Mouse (Mus musculus) intestine, embryonic 14.5 days (tissue): ENCODE measurements at regions not wholly inside any gene's neighbourhood (a gene's known extent, or its start where the extent isn't known, plus 50 kb on each side); places are given as distances from the start of the nearest gene placed in this dataset.
A peak's percentile ranks its signal among the peaks of the same experiment; 100 is the strongest.

ENCODE experiments used
- ATAC-seq: fragments of 200-750 bp; cut with Nextera tagmentation; replicated peaks from 2 replicates; pipeline ENCODE4 v1.8.0; 2017; ENCODE audit warnings: low read depth, moderate number of reproducible peaks, moderate TSS enrichment, moderate library complexity; ENCODE audit not compliant: low FRiP score, low TSS enrichment
- DNase-seq: peaks from one replicate; pipeline ENCODE4 v3.0.0-alpha.2; 2018; ENCODE audit warnings: low spot score
- H3K27ac ChIP-seq: fragments of 300-500 bp; sonication (generic); 2 replicates; pipeline ENCODE4 v1.5.1; 2014; ENCODE audit warnings: low read depth, mild to moderate bottlenecking, control low read depth
- H3K27me3 ChIP-seq: fragments of 300-500 bp; sonication (generic); replicated peaks from 2 replicates; pipeline ENCODE4 v1.6.1; 2014; ENCODE audit warnings: low read length, control low read depth; ENCODE audit not compliant: control insufficient read depth, insufficient read depth
- H3K36me3 ChIP-seq: fragments of 300-500 bp; sonication (generic); 2 replicates; pipeline ENCODE4 v1.6.1; 2014; ENCODE audit warnings: low read length, control low read depth; ENCODE audit not compliant: control insufficient read depth, insufficient read depth
- H3K4me1 ChIP-seq: fragments of 300-500 bp; sonication (generic); replicated peaks from 2 replicates; pipeline ENCODE4 v1.6.1; 2014; ENCODE audit warnings: low read length, control low read depth, mixed read lengths; ENCODE audit not compliant: control insufficient read depth, insufficient read depth
- H3K4me2 ChIP-seq: fragments of 300-500 bp; sonication (generic); 2 replicates; pipeline ENCODE4 v1.6.1; 2014; ENCODE audit warnings: low read length
- H3K4me3 ChIP-seq: fragments of 300-500 bp; sonication (generic); 2 replicates; pipeline ENCODE4 v1.5.1; 2014; ENCODE audit warnings: low read depth, low read length, control low read depth, mixed read lengths
- H3K9ac ChIP-seq: fragments of 300-500 bp; sonication (generic); 2 replicates; pipeline ENCODE4 v1.6.1; 2014; ENCODE audit warnings: mild to moderate bottlenecking, low read length
- H3K9me3 ChIP-seq: fragments of 300-500 bp; sonication (generic); 2 replicates; pipeline ENCODE4 v1.6.1; 2016; ENCODE audit warnings: low read length, control low read depth; ENCODE audit not compliant: control insufficient read depth
- WGBS: fragments of 180-500 bp; shearing (Covaris S2); extraction: QIAGEN DNeasy Blood & Tissue Kit; methylation state at CpG from one replicate; pipeline ENCODE4 v1.1.7; 2014; 5-methylcytosine and 5-hydroxymethylcytosine counted together

- H3K4me2 ChIP-seq: peak overlapping the region; percentile 91
- H3K9me3 ChIP-seq: no peaks in the 10 kb centered on the region
- DNase-seq (peak; percentile 64), ATAC-seq (peak; percentile 57)
- H3K27ac ChIP-seq: no peak overlapping the region
- peaks cover 9% of the 10 kb centered on the region; the same call in 1 of the 2 replicates for H3K4me1 ChIP-seq
- WGBS: under 1% methylated on average over 75 of the region's 108 CpGs
- peak overlapping the region; percentile 49 for H3K9ac ChIP-seq
- peak overlapping the region; percentile 62 for H3K4me3 ChIP-seq
- no peaks in the 10 kb centered on the region for H3K36me3 ChIP-seq
- peaks cover 59% of the 10 kb centered on the region for H3K27me3 ChIP-seq
Measured at GRCm38 (mm10) chr1:34750061-34751054, 92.5 kb downstream of the Fam168b start.

DNA sequence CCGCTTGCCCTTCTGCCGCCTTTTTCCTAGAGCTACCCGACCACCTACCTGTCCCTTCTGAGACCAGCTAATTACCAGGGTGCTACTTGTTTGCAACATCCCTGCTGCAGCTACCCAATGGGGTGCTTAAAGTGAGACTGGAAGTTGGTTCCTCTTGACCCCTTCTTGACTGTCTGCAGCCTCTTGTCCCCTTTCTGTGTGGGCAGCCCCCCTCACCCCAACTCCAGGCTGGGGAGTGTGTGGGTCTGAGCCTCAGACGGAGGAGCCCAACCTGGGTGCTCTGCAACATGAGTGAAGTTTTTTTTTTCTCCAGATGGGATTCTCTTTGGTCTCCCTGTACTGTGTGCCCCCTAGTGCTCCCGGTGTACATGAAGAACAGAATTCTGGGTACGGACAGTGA is 91.7 kb downstream of the Fam168b start:
- no peaks in the 10 kb centered on the region for H3K9me3 ChIP-seq
- peak; percentile 23; the same call in 1 of the 2 replicates for ATAC-seq
- H3K36me3 ChIP-seq: no peaks in the 10 kb centered on the region
- peak overlapping the region; percentile 62 for H3K4me3 ChIP-seq
- no peak overlapping the region for H3K9ac ChIP-seq
- H3K4me2 ChIP-seq: peak overlapping the region; percentile 91
- 3% methylated on average over 6 of the region's 6 CpGs for WGBS
- H3K27me3 ChIP-seq: peaks cover 59% of the 10 kb centered on the region
- H3K4me1 ChIP-seq: peaks cover 9% of the 10 kb centered on the region; the same call in 1 of the 2 replicates
- H3K27ac ChIP-seq: no peak overlapping the region
- DNase-seq: peak; percentile 63

DNA sequence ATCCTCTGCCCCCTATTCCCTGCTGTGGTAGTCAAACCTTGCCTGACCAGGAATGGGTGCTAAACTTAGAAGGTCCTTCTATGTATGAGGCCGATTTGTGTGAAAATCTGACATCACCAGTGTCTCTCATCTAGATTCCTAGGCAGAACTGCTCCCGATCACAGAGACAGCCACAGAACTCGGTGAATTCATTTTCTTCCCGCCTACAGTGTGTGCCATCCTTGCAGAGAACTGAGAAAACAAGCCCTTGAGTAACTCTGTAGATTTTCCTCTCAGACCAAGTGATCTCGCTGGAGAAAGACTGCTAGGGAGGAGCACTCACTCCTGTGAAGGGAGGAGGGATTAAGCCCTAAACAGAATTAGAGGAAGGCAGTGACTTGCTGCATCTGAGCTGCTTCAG is 89.3 kb downstream of the Fam168b start:
- DNase-seq: no peak
- no peak overlapping the region for H3K4me3 ChIP-seq
- H3K27me3 ChIP-seq: peaks cover 48% of the 10 kb centered on the region
- WGBS: 66% methylated on average over 5 of the region's 5 CpGs
- H3K4me2 ChIP-seq: no peak overlapping the region
- H3K9me3 ChIP-seq: no peaks in the 10 kb centered on the region
- H3K36me3 ChIP-seq: no peaks in the 10 kb centered on the region
- no peak overlapping the region for H3K9ac ChIP-seq
- H3K27ac ChIP-seq: no peak overlapping the region
- no peak for ATAC-seq
- H3K4me1 ChIP-seq: peaks cover 9% of the 10 kb centered on the region; the same call in 1 of the 2 replicates

GRCm38 (mm10) chr1:34760547-34760946 is 82.3 kb downstream of the Fam168b start:
- DNase-seq: no peak

DNA sequence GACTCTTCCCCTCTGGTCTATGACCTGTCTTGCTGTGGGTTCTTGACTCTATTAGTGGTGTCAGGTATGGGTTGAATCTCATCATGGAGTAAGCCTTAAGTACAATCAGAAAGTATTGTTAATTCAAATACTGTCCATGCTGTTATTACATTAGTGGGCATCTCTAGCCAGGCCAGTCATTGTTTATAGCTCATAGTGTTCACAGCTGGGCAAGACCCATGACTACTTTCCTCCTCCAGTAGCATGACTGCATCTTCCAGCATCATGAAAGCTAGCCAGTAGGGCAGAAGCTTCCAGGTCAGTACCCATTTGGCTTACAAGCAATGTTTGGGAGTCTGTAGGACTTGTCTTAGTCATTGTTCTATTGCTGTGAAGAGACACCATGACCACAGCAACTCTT is 81.4 kb downstream of the Fam168b start:
- no peaks in the 10 kb centered on the region for H3K36me3 ChIP-seq
- no peak overlapping the region for H3K27ac ChIP-seq
- DNase-seq: no peak

More at GRCm38 (mm10) chr1:34760547-34760946, 82.3 kb downstream of the Fam168b start:
- no peaks in the 10 kb centered on the region for H3K27me3 ChIP-seq
- H3K4me3 ChIP-seq: no peak overlapping the region
- no peak overlapping the region for H3K9ac ChIP-seq
- no peak for ATAC-seq
- H3K4me1 ChIP-seq: no peaks in the 10 kb centered on the region
- no peak overlapping the region for H3K27ac ChIP-seq
- H3K9me3 ChIP-seq: no peaks in the 10 kb centered on the region
- no peak overlapping the region for H3K4me2 ChIP-seq
- no peaks in the 10 kb centered on the region for H3K36me3 ChIP-seq
- WGBS: 30% methylated on average over 4 of the region's 4 CpGs

DNA sequence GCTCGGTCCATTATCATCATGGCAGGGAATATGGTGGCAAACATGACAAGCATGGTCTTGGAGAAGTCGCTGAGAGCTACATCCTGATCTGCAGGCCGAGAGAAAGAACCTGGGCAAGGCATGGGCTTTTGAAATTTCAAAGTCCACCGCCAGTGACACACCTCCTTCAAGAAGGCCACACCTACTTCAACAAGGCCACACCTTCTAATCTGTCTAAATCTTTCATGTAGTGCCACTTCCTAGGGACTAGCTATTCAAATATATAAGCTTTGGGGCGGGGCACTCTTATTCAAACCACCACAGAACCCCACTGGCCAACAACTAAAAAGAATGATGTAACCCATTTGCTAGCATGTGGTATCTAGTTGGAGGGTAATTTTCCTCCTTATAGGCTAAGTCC is 81.0 kb downstream of the Fam168b start:
- no peak for ATAC-seq
- Histone ChIP-seq H3K9me3 (no peaks in the 10 kb centered on the region), H3K4me2 (no peak overlapping the region), H3K4me3 (no peak overlapping the region), H3K36me3 (no peaks in the 10 kb centered on the region), H3K27ac (no peak overlapping the region), H3K4me1 (no peaks in the 10 kb centered on the region), H3K27me3 (no peaks in the 10 kb centered on the region), H3K9ac (no peak overlapping the region)
- no peak for DNase-seq
- 90% methylated on average over 5 of the region's 5 CpGs for WGBS

More for the DNA sequence above, 81.4 kb downstream of the Fam168b start:
- no peaks in the 10 kb centered on the region for H3K9me3 ChIP-seq
- H3K4me1 ChIP-seq: no peaks in the 10 kb centered on the region
- no peak overlapping the region for H3K4me2 ChIP-seq
- H3K9ac ChIP-seq: no peak overlapping the region
- ATAC-seq: no peak
- no peaks in the 10 kb centered on the region for H3K27me3 ChIP-seq
- no peak overlapping the region for H3K4me3 ChIP-seq
